Mouse (Mus musculus) hindbrain, embryonic 11.5 days (tissue): ENCODE results near the gene Il22ra2. TPM values are rescaled to one million over a fixed set of nuclear protein-coding genes. Genes with fewer than 3 reads are reported as not detected.

Experiments
- ATAC-seq: fragments of 200-750 bp; cut with Nextera tagmentation; 2 replicates; pipeline ENCODE4 v1.8.0; 2017; ENCODE audit warnings: mild to moderate bottlenecking, moderate TSS enrichment, moderate library complexity; ENCODE audit not compliant: low FRiP score
- DNase-seq: peaks from one replicate; pipeline ENCODE4 v3.0.0-alpha.2; 2015; ENCODE audit warnings: low spot score
- H3K27ac ChIP-seq: fragments of 300-500 bp; sonication (generic); 2 replicates; pipeline ENCODE4 v1.5.1; 2014; ENCODE audit warnings: mild to moderate bottlenecking, low read depth, low read length
- H3K27me3 ChIP-seq: fragments of 300-500 bp; sonication (generic); 2 replicates; pipeline ENCODE4 v1.6.1; 2014; ENCODE audit warnings: mild to moderate bottlenecking, low read length, moderate library complexity, mixed read lengths; ENCODE audit not compliant: control insufficient read depth, insufficient read depth
- H3K36me3 ChIP-seq: fragments of 300-500 bp; sonication (generic); 2 replicates; pipeline ENCODE4 v1.6.1; 2014; ENCODE audit warnings: mild to moderate bottlenecking, low read length, moderate library complexity, mixed read lengths; ENCODE audit not compliant: control insufficient read depth, insufficient read depth
- H3K4me1 ChIP-seq: fragments of 300-500 bp; sonication (generic); replicated peaks from 2 replicates; pipeline ENCODE4 v1.6.1; 2014; ENCODE audit warnings: low read length, mixed read lengths; ENCODE audit not compliant: control insufficient read depth, insufficient read depth
- H3K4me2 ChIP-seq: fragments of 300-500 bp; sonication (generic); replicated peaks from 2 replicates; pipeline ENCODE4 v1.6.1; 2014; ENCODE audit warnings: mild to moderate bottlenecking, low read depth, low read length
- H3K4me3 ChIP-seq: fragments of 300-500 bp; sonication (generic); 2 replicates; pipeline ENCODE4 v1.5.1; 2014; ENCODE audit warnings: low read depth, low read length
- H3K9ac ChIP-seq: fragments of 300-500 bp; sonication (generic); 2 replicates; pipeline ENCODE4 v1.6.1; 2014; ENCODE audit warnings: low read depth, low read length
- H3K9me3 ChIP-seq: fragments of 300-500 bp; sonication (generic); 2 replicates; pipeline ENCODE4 v1.6.1; 2016; ENCODE audit warnings: low read length; ENCODE audit not compliant: control insufficient read depth
- WGBS: fragments of 180-500 bp; shearing (Covaris S2); extraction: QIAGEN DNeasy Blood & Tissue Kit; methylation state at CpG from one replicate; pipeline ENCODE4 v1.1.7; 2014; 5-methylcytosine and 5-hydroxymethylcytosine counted together
- polyA plus RNA-seq: library from polyadenylated mRNA; unstranded; fragments of >200 nt; fragmentation: Nextera tagmentation; extraction: Ambion mirVana; gene quantifications from 2 replicates; pipeline ENCODE4 v1.2.1, GENCODE M21; 2014

Gene Il22ra2
- polyA plus RNA-seq, 1 experiment from 2014 or later: not detected

GRCm38 (mm10) chr10:19657426-19657825 is 35.6 kb downstream of the Il22ra2 start:
- Histone ChIP-seq H3K4me2 (no peak overlapping the region), H3K9ac (no peak overlapping the region), H3K27ac (no peak overlapping the region), H3K4me1 (no peaks in the 10 kb centered on the region), H3K4me3 (no peak overlapping the region), H3K36me3 (no peaks in the 10 kb centered on the region), H3K27me3 (no peaks in the 10 kb centered on the region), H3K9me3 (no peaks in the 10 kb centered on the region)
- DNase-seq (no peak), ATAC-seq (no peak)
- 91% methylated on average over 9 of the region's 9 CpGs for WGBS

- H3K4me2 ChIP-seq: no peak overlapping the region
- H3K27me3 ChIP-seq: no peaks in the 10 kb centered on the region
- no peaks in the 10 kb centered on the region for H3K36me3 ChIP-seq
- WGBS: 83% methylated on average over 5 of the region's 5 CpGs
- no peak overlapping the region for H3K4me3 ChIP-seq
- DNase-seq (no peak), ATAC-seq (no peak)
- no peaks in the 10 kb centered on the region for H3K9me3 ChIP-seq
- no peak overlapping the region for H3K9ac ChIP-seq
- no peaks in the 10 kb centered on the region for H3K4me1 ChIP-seq
- no peak overlapping the region for H3K27ac ChIP-seq
These were observed 38.2 kb downstream of the Il22ra2 start for GRCm38 (mm10) chr10:19659953-19660352.

DNA sequence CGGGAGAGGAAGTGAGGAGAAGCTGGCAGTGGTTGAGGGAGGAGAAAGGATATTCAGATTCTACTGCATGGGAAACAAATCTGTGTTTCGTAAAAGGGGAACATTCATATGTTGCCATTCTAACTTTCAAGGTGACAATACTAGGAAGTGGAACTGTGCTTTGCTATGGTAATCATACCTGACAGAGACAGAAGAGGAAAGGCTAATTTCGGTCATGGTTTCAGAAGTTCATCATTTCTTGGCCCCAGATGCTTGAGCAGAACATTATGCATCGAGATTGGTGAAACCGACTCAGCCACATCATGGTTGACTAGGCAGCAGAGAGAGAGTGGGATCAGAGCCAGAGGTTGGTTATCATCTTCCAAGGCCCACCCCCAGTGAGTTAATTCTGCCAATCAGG is 47.2 kb downstream of the Il22ra2 start:
- Histone ChIP-seq H3K4me1 (no peaks in the 10 kb centered on the region), H3K36me3 (no peaks in the 10 kb centered on the region), H3K4me3 (no peak overlapping the region), H3K9ac (no peak overlapping the region), H3K27me3 (no peaks in the 10 kb centered on the region), H3K27ac (no peak overlapping the region), H3K4me2 (no peak overlapping the region), H3K9me3 (no peaks in the 10 kb centered on the region)
- ATAC-seq: no peak
- WGBS: 92% methylated on average over 5 of the region's 5 CpGs
- DNase-seq: no peak

DNA sequence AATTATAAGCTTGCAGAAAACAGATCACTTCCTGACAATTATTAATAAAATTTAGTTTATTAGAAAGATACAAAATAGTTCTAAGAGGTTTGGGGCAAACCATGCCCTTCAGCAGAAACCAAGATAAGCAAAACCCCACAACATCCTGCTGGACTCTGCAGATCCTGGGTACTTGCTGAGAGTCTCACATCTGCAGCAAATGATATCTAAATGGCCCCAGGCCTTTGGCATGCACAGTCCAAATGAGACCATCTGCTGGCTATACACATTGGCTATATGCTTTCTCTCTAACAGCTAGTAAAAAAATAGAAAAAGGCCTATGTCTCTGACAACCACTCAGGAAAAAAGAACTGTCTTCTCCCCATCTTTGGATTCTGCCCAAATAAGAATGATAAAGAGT is 50.2 kb downstream of the Il22ra2 start:
- no peaks in the 10 kb centered on the region for H3K27me3 ChIP-seq
- no peak overlapping the region for H3K4me2 ChIP-seq
- H3K4me3 ChIP-seq: no peak overlapping the region
- H3K9ac ChIP-seq: no peak overlapping the region
- ATAC-seq (no peak), DNase-seq (no peak)
- no peaks in the 10 kb centered on the region for H3K36me3 ChIP-seq
- no peaks in the 10 kb centered on the region for H3K4me1 ChIP-seq
- no peak overlapping the region for H3K27ac ChIP-seq
- H3K9me3 ChIP-seq: no peaks in the 10 kb centered on the region

GRCm38 (mm10) chr10:19673146-19673545 is 51.3 kb downstream of the Il22ra2 start:
- Histone ChIP-seq H3K36me3 (no peaks in the 10 kb centered on the region), H3K4me1 (no peaks in the 10 kb centered on the region), H3K4me2 (no peak overlapping the region), H3K27ac (no peak overlapping the region), H3K4me3 (no peak overlapping the region), H3K9ac (no peak overlapping the region), H3K9me3 (no peaks in the 10 kb centered on the region), H3K27me3 (no peaks in the 10 kb centered on the region)
- ATAC-seq (no peak), DNase-seq (no peak)
- 92% methylated on average over 1 of the region's 1 CpGs for WGBS

Other genes with a start within 250 kb of the Il22ra2 start
- gene Ifngr1, start 30.0 kb upstream of the Il22ra2 start, polyA plus RNA-seq: 30.0 and 31.4 TPM in 2 replicates
- 0.08 TPM in 1 of 2 replicates, not detected in the other for gene Il20ra, start 90.6 kb downstream of the Il22ra2 start, polyA plus RNA-seq
- 0.60 and 0.77 TPM in 2 replicates for gene Slc35d3, start 229.5 kb downstream of the Il22ra2 start, polyA plus RNA-seq